7 mouse cellular contexts compared by ENCODE assay signal in the genomic region with DNA sequence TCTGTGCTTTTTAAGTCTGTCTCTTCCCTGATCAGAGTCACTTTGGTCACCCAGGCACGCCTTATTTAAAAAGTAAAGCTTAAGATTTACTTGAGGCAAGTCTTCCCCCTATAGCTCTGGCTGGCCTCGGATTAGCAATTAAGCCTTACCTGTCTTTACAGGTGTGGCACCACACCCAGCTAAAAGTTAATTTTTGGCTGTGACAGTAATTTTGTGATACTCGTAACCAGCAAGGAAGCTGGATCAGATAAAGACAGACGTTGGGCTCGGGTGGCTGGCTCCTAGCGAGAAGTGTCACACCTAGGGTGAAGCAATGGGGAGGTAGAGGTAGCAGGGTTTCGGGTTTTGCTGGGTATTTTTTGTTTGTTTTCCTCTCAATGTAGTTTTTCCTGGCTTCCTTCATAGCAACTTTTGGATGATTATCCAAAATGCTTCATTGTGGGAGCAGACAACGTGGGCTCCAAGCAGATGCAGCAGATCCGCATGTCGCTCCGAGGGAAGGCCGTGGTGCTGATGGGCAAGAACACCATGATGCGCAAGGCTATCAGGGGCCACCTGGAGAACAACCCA. TPM values are rescaled to one million over a fixed set of nuclear protein-coding genes. Genes with fewer than 3 reads are reported as not detected.
DNase-seq lines count a peak whose midpoint lies in the region; ATAC-seq and TF ChIP-seq lines count a peak whose summit lies in the region.

No protein-coding gene starts in this region.

- no peaks in the 10 kb centered on the region for H3K9me3 ChIP-seq in CH12.LX (replicated peaks; ENCODE audit: low read length)
- no peaks in the 10 kb centered on the region for H3K9me3 ChIP-seq in forebrain, embryonic 15.5 days
- no peaks in the 10 kb centered on the region for H3K9me3 ChIP-seq in liver, embryonic 14.5 days (ENCODE audit: control insufficient read depth, low read length)

- no peak for TF ChIP-seq POLR2A in CH12.LX (IDR thresholded peaks at IDR 0.05; ENCODE audit: low read depth, low read length)

- peaks cover 4 to 29% of the 10 kb centered on the region in 2 experiments; a peak in 3 of 4 replicates for H3K4me1 ChIP-seq in CH12.LX (ENCODE audit: control insufficient read depth in 1 of 2, insufficient read depth in 2 of 2)
- H3K4me1 ChIP-seq in forebrain, embryonic 15.5 days = peaks cover 29% of the 10 kb centered on the region
- peaks cover 0 to 18% of the 10 kb centered on the region in 2 experiments; a peak in 3 of 4 replicates for H3K4me1 ChIP-seq in liver, embryonic 14.5 days (replicated peaks; ENCODE audit: control insufficient read depth in 2 of 2, insufficient read depth in 2 of 2, low read length in 1 of 2)

- peak overlapping the region; percentile 25; the same call in 1 of the 2 replicates for H3K27ac ChIP-seq in CH12.LX (ENCODE audit: insufficient read depth, low read depth)
- H3K27ac ChIP-seq in forebrain, embryonic 15.5 days (replicated peaks) = no peak overlapping the region
- H3K27ac ChIP-seq in liver, embryonic 14.5 days = peak overlapping the region; percentile 73

- peak overlapping the region; percentile 35 for H3K4me2 ChIP-seq in CH12.LX (ENCODE audit: insufficient read depth, low read depth, poor library complexity, severe bottlenecking)
- H3K4me2 ChIP-seq in forebrain, embryonic 15.5 days (replicated peaks) = peak overlapping the region; percentile 47
- peak overlapping the region; percentile 91 for H3K4me2 ChIP-seq in liver, embryonic 14.5 days (ENCODE audit: low read depth)

- dilution Hi-C loops in CH12.LX (cut with MboI; ENCODE audit: extremely low pct_ligation_motif_present, extremely low pct_unique_long_range_greater_than_20kb, low sequenced_read_pairs) = no loop called here

- ATAC-seq in forebrain, embryonic 15.5 days (replicated peaks) = no peak
- ATAC-seq in liver, embryonic 14.5 days (ENCODE audit: insufficient read depth) = no peak

- WGBS in forebrain, embryonic 15.5 days = 41% methylated on average over 13 of the region's 13 CpGs
- WGBS in liver, embryonic 14.5 days (ENCODE audit: insufficient replicate concordance) = 17% methylated on average over 13 of the region's 13 CpGs

- H3K27me3 ChIP-seq in CH12.LX (replicated peaks) = no peaks in the 10 kb centered on the region
- H3K27me3 ChIP-seq in forebrain, embryonic 15.5 days = no peaks in the 10 kb centered on the region
- H3K27me3 ChIP-seq in liver, embryonic 14.5 days (ENCODE audit: control insufficient read depth, insufficient read depth, low read length) = no peaks in the 10 kb centered on the region

- H3K4me3 ChIP-seq in CH12.LX (replicated peaks in 1 of 3; ENCODE audit: low read depth in 2 of 3, low read length in 2 of 3, poor library complexity in 1 of 3) = peak overlapping the region; percentile 75 to 91 (median 91)
- peak overlapping the region; percentile 98 for H3K4me3 ChIP-seq in forebrain, embryonic 15.5 days
- H3K4me3 ChIP-seq in liver, embryonic 14.5 days (ENCODE audit: insufficient read depth in 1 of 2, low read depth in 2 of 2, low read length in 2 of 2) = peak overlapping the region; percentile 77 to 96

- peaks cover 34% of the 10 kb centered on the region for H3K79me2 ChIP-seq in CH12.LX (replicated peaks; ENCODE audit: control insufficient read depth, extremely low read depth, insufficient read depth, poor library complexity, severe bottlenecking)

- peak overlapping the region; percentile 94 for H3K9ac ChIP-seq in CH12.LX (ENCODE audit: insufficient read depth, low read depth)
- H3K9ac ChIP-seq in forebrain, embryonic 15.5 days (replicated peaks) = peak overlapping the region; percentile 99
- peak overlapping the region; percentile 99 for H3K9ac ChIP-seq in liver, embryonic 14.5 days (replicated peaks)

- H3K36me3 ChIP-seq in CH12.LX (replicated peaks in 1 of 2; ENCODE audit: control insufficient read depth in 1 of 2, insufficient read depth in 1 of 2, low read length in 1 of 2) = peaks cover 29 to 40% of the 10 kb centered on the region in 2 experiments
- peaks cover 32% of the 10 kb centered on the region for H3K36me3 ChIP-seq in forebrain, embryonic 15.5 days
- H3K36me3 ChIP-seq in liver, embryonic 14.5 days (replicated peaks; ENCODE audit: control insufficient read depth, insufficient read depth, low read depth) = peaks cover 39% of the 10 kb centered on the region

- intact Hi-C loops in left cerebral cortex, postnatal 25 days (cut with DNase I) = no loop called here

- TF ChIP-seq RAD21 in CH12.LX (IDR thresholded peaks at IDR 0.05; ENCODE audit: low read depth, low read length) = no peak

- TF ChIP-seq EP300 in CH12.LX (IDR thresholded peaks at IDR 0.05; ENCODE audit: low read length) = no peak
- no peak for TF ChIP-seq EP300 in liver, embryonic 14.5 days (IDR thresholded peaks at IDR 0.05; ENCODE audit: low read depth)

- TF ChIP-seq CTCF in CH12.LX (conservative IDR thresholded peaks at IDR 0.05 in 1 of 2, IDR thresholded peaks at IDR 0.05 in 1 of 2; ENCODE audit: low read depth in 2 of 2, low read length in 2 of 2) = no peak
- no peak for TF ChIP-seq CTCF in liver, embryonic 14.5 days (IDR thresholded peaks at IDR 0.05; ENCODE audit: low read depth)

- in situ Hi-C loops in CH12.LX (cut with MboI; ENCODE audit: low pct_ligation_motif_present, low pct_unique_long_range_greater_than_20kb, low sequenced_read_pairs) = no loop called here

- DNase-seq in A20 (ENCODE audit: low read depth, low spot score) (peak; percentile 20), CH12.LX (ENCODE audit: extremely low read depth) (no peak)
- DNase-seq in liver, embryonic 14.5 days (ENCODE audit: low read depth in 3 of 3, low spot score in 3 of 3) = no peak
- no peak for DNase-seq in adrenal gland, adult 8-10 months
- DNase-seq in left cerebral cortex, postnatal 25 days (ENCODE audit: low spot score in 2 of 2) = no peak
- no peak for DNase-seq in layer of hippocampus, adult 11-12 months (ENCODE audit: low spot score)

TF ChIP-seq in CH12.LX, 34 proteins besides CTCF, POLR2A, EP300 and RAD21:
- TF ChIP-seq POLR2AphosphoS2 (IDR thresholded peaks at IDR 0.05; ENCODE audit: low read depth, low read length) = peak; percentile 65
- TF ChIP-seq ZC3H11A (IDR thresholded peaks at IDR 0.05; ENCODE audit: low read depth, low read length) = no peak
- peak; percentile 19; the same call in 1 of the 2 replicates for TF ChIP-seq CHD1 (IDR thresholded peaks at IDR 0.05; ENCODE audit: low read depth, low read length)
- TF ChIP-seq SIN3A (IDR thresholded peaks at IDR 0.05; ENCODE audit: low read length) = peak; percentile 62
- no peak for TF ChIP-seq HCFC1 (IDR thresholded peaks at IDR 0.05; ENCODE audit: low read depth, low read length)
TF ChIP-seq in CH12.LX: peak in this region for 3.

RNA-seq across cellular contexts. Expression of gene Rplp0, which starts 1.2 kb away (rescaled TPM):
- total RNA-seq in CH12.LX (2012; rRNA removed) = 5,037 and 5,581 TPM in 2 replicates
- total RNA-seq in CH12.LX (2014; rRNA removed) = 5,841 and 6,606 TPM in 2 replicates
- polyA plus RNA-seq in CH12.LX (2012; ENCODE audit: insufficient read length, low read depth) = 4,313 and 4,800 TPM in 2 replicates
- polyA plus RNA-seq in forebrain, embryonic 15.5 days (2015; fragmentation: Nextera tagmentation; extraction: Ambion mirVana) = 1,000 and 1,018 TPM in 2 replicates
- polyA plus RNA-seq in liver, embryonic 14.5 days (2012; rRNA removed) = 1,933 and 2,132 TPM in 2 replicates
- 1,503 and 1,567 TPM in 2 replicates for polyA plus RNA-seq in liver, embryonic 14.5 days (2014; fragmentation: Nextera tagmentation; extraction: Ambion mirVana)
- 100 to 1,000 TPM; 682 to 769 (median 720) TPM for total RNA-seq in adrenal gland, adult 8-10 months (2022)
- total RNA-seq in left cerebral cortex, postnatal 25 days (2021) = 100 to 1,000 TPM; 208 to 218 TPM

RNA-seq across cellular contexts. Expression of gene Gcn1l1, which starts 4.6 kb away (rescaled TPM):
- total RNA-seq in CH12.LX (2012; rRNA removed) (81.9 and 88.7 TPM in 2 replicates), CH12.LX (2014; rRNA removed) (17.7 and 18.2 TPM in 2 replicates)
- polyA plus RNA-seq in CH12.LX (2012; ENCODE audit: insufficient read length, low read depth) = 53.6 and 62.9 TPM in 2 replicates
- polyA plus RNA-seq in forebrain, embryonic 15.5 days (2015; fragmentation: Nextera tagmentation; extraction: Ambion mirVana) = 43.8 and 46.1 TPM in 2 replicates
- 11.4 and 11.8 TPM in 2 replicates for polyA plus RNA-seq in liver, embryonic 14.5 days (2012; rRNA removed)
- polyA plus RNA-seq in liver, embryonic 14.5 days (2014; fragmentation: Nextera tagmentation; extraction: Ambion mirVana) = 14.4 and 14.8 TPM in 2 replicates
- 10 to 100 TPM; 69.2 to 98.2 (median 77.7) TPM for total RNA-seq in adrenal gland, adult 8-10 months (2022)
- total RNA-seq in left cerebral cortex, postnatal 25 days (2021) = 10 to 100 TPM; 61.4 to 75.7 TPM

RNA-seq across cellular contexts. Expression of gene Pxn, which starts 53.9 kb away (rescaled TPM):
- 21.1 and 22.6 TPM in 2 replicates for total RNA-seq in CH12.LX (2012; rRNA removed)
- total RNA-seq in CH12.LX (2014; rRNA removed) = 13.9 and 17.0 TPM in 2 replicates
- polyA plus RNA-seq in CH12.LX (2012; ENCODE audit: insufficient read length, low read depth) = 30.0 and 43.4 TPM in 2 replicates
- 19.1 and 19.7 TPM in 2 replicates for polyA plus RNA-seq in forebrain, embryonic 15.5 days (2015; fragmentation: Nextera tagmentation; extraction: Ambion mirVana)
- polyA plus RNA-seq in liver, embryonic 14.5 days (2012; rRNA removed) = 12.9 and 13.7 TPM in 2 replicates
- 4.8 and 5.6 TPM in 2 replicates for polyA plus RNA-seq in liver, embryonic 14.5 days (2014; fragmentation: Nextera tagmentation; extraction: Ambion mirVana)
- 10 to 100 TPM; 32.1 to 64.5 (median 44.8) TPM for total RNA-seq in adrenal gland, adult 8-10 months (2022)
- 10 to 100 TPM; 19.9 to 21.0 TPM for total RNA-seq in left cerebral cortex, postnatal 25 days (2021)

Comparison
In these comparisons a context has a peak if more than half of its experiments do, and no peak if none do; other contexts are left out.
1. H3K4me2 ChIP-seq: peak in every context shown above with its lines; median percentile 91 in liver, embryonic 14.5 days; 47 in forebrain, embryonic 15.5 days; 35 in CH12.LX.
2. RNA of gene Rplp0, which starts 1.2 kb away (total RNA-seq): 5,037 to 6,606 TPM in CH12.LX; 682 to 769 TPM in adrenal gland, adult 8-10 months and 208 to 218 TPM in left cerebral cortex, postnatal 25 days; every median in the first group is over 4 times any median in the second.
3. Peak in every context shown above with its lines, with median percentiles within 50 percentile points of each other: H3K4me3 ChIP-seq and H3K9ac ChIP-seq.